ENCODE assay signal across 8 mouse cellular contexts in genomic region chr16:59471637-59472278, GRCm38 (mm10). TPM values are rescaled to one million over a fixed set of nuclear protein-coding genes. Genes with fewer than 3 reads are reported as not detected.
DNase-seq lines count a peak whose midpoint lies in the region; ATAC-seq and TF ChIP-seq lines count a peak whose summit lies in the region.

Riox2 (plus strand) TSS chr16:59471775.

- no peaks in the 10 kb centered on the region for H3K27me3 ChIP-seq in embryonic facial prominence, embryonic 13.5 days
- H3K27me3 ChIP-seq in heart, adult 2 months (ENCODE audit: control insufficient read depth, insufficient read depth, low read length), result no peaks in the 10 kb centered on the region
- H3K27me3 ChIP-seq in limb, embryonic 12.5 days, result no peaks in the 10 kb centered on the region
- no peaks in the 10 kb centered on the region for H3K27me3 ChIP-seq in midbrain, embryonic 14.5 days (ENCODE audit: control insufficient read depth, insufficient read depth, low read length)

- intact Hi-C loops in heart, adult 2 months (cut with DNase I), result loop anchor here (5.0 kb wide), 2 partner anchors 131 to 166 kb away; partner anchors contain the start of genes Arl6 and Crybg3

- TF ChIP-seq EP300 in heart, adult 2 months (IDR thresholded peaks at IDR 0.05; ENCODE audit: insufficient read depth, low read depth, low read length), result no peak

- H3K9ac ChIP-seq in embryonic facial prominence, embryonic 13.5 days, result peak within 1 kb of the TSS; percentile 80
- peak within 1 kb of the TSS; percentile 80 for H3K9ac ChIP-seq in heart, adult 2 months (ENCODE audit: low read depth, low read length)
- H3K9ac ChIP-seq in limb, embryonic 12.5 days (replicated peaks), result peak within 1 kb of the TSS; percentile 63
- peak within 1 kb of the TSS; percentile 51 for H3K9ac ChIP-seq in midbrain, embryonic 14.5 days (replicated peaks; ENCODE audit: low read length)

- no peaks in the 10 kb centered on the region for H3K9me3 ChIP-seq in embryonic facial prominence, embryonic 13.5 days
- H3K9me3 ChIP-seq in limb, embryonic 12.5 days, result no peaks in the 10 kb centered on the region
- H3K9me3 ChIP-seq in midbrain, embryonic 14.5 days (ENCODE audit: control insufficient read depth, low read length), result no peaks in the 10 kb centered on the region

- peaks cover 1% of the 10 kb centered on the region; the same call in 1 of the 2 replicates for H3K36me3 ChIP-seq in embryonic facial prominence, embryonic 13.5 days
- no peaks in the 10 kb centered on the region; the same call in 1 of the 2 replicates for H3K36me3 ChIP-seq in heart, adult 2 months (ENCODE audit: control insufficient read depth, insufficient read depth, low read length)
- H3K36me3 ChIP-seq in limb, embryonic 12.5 days, result peaks cover 16% of the 10 kb centered on the region; the same call in 1 of the 2 replicates
- H3K36me3 ChIP-seq in midbrain, embryonic 14.5 days (ENCODE audit: control insufficient read depth, insufficient read depth, low read length), result no peaks in the 10 kb centered on the region

- H3K4me2 ChIP-seq in embryonic facial prominence, embryonic 13.5 days, result peak within 1 kb of the TSS; percentile 64
- H3K4me2 ChIP-seq in limb, embryonic 12.5 days, result peak within 1 kb of the TSS; percentile 59
- peak within 1 kb of the TSS; percentile 82 for H3K4me2 ChIP-seq in midbrain, embryonic 14.5 days (ENCODE audit: low read length)

- TF ChIP-seq POLR2A in heart, adult 2 months (IDR thresholded peaks at IDR 0.05; ENCODE audit: insufficient read depth, low read depth, low read length), result peak; percentile 46; the same call in 1 of the 2 replicates

- H3K27ac ChIP-seq in embryonic facial prominence, embryonic 13.5 days, result 0 out of 2 replicates have a peak within 1 kb of the TSS, but pooled peaks have one; percentile 22
- H3K27ac ChIP-seq in heart, adult 2 months, result peak within 1 kb of the TSS; percentile 71
- peak within 1 kb of the TSS; percentile 62; the same call in 1 of the 2 replicates for H3K27ac ChIP-seq in limb, embryonic 12.5 days
- no peak within 1 kb of the TSS for H3K27ac ChIP-seq in midbrain, embryonic 14.5 days (replicated peaks; ENCODE audit: low read depth, low read length)

- peak; percentile 85 for ATAC-seq in embryonic facial prominence, embryonic 13.5 days (ENCODE audit: insufficient number of reproducible peaks, insufficient read depth, low FRiP score, low TSS enrichment, low read depth)
- ATAC-seq in limb, embryonic 12.5 days (ENCODE audit: insufficient number of reproducible peaks, insufficient read depth, low FRiP score, low TSS enrichment, low read depth), result peak; percentile 91
- peak; percentile 92 for ATAC-seq in midbrain, embryonic 14.5 days (ENCODE audit: low FRiP score, low TSS enrichment)

- TF ChIP-seq CTCF in heart, adult 2 months (IDR thresholded peaks at IDR 0.05), result peak; percentile 14; the same call in 1 of the 2 replicates

- WGBS in embryonic facial prominence, embryonic 13.5 days, result 1% methylated on average over 56 of the region's 56 CpGs
- WGBS in heart, adult 2 months, result 1% methylated on average over 55 of the region's 56 CpGs
- WGBS in limb, embryonic 12.5 days, result 2% methylated on average over 44 of the region's 56 CpGs
- WGBS in midbrain, embryonic 14.5 days, result 2% methylated on average over 56 of the region's 56 CpGs

- H3K4me1 ChIP-seq in embryonic facial prominence, embryonic 13.5 days, result peaks cover 7% of the 10 kb centered on the region
- no peaks in the 10 kb centered on the region for H3K4me1 ChIP-seq in heart, adult 2 months (ENCODE audit: control insufficient read depth, insufficient read depth, low read length)
- peaks cover 11% of the 10 kb centered on the region for H3K4me1 ChIP-seq in limb, embryonic 12.5 days (replicated peaks)
- H3K4me1 ChIP-seq in midbrain, embryonic 14.5 days (ENCODE audit: control insufficient read depth, insufficient read depth, low read length), result no peaks in the 10 kb centered on the region

- peak within 1 kb of the TSS; percentile 73 for H3K4me3 ChIP-seq in embryonic facial prominence, embryonic 13.5 days
- H3K4me3 ChIP-seq in heart, adult 2 months, result peak within 1 kb of the TSS; percentile 82
- H3K4me3 ChIP-seq in limb, embryonic 12.5 days (replicated peaks), result peak within 1 kb of the TSS; percentile 72
- peak within 1 kb of the TSS; percentile 58 for H3K4me3 ChIP-seq in midbrain, embryonic 14.5 days (replicated peaks; ENCODE audit: low read depth, low read length)

- DNase-seq in 3T3-L1 (ENCODE audit: low read depth, low spot score), result peak; percentile 73
- peak; percentile 86 to 89 for DNase-seq in adrenal gland, postnatal 36 days
- DNase-seq in heart, adult 2 months, result peak; percentile 88
- DNase-seq in kidney, adult 8-10 months, result peak; percentile 74 to 82
- peak; percentile 88 for DNase-seq in midbrain, embryonic 14.5 days
- DNase-seq in spleen, adult 12 weeks (ENCODE audit: low spot score), result peak; percentile 84

- no peaks in the 10 kb centered on the region for H3K79me2 ChIP-seq in heart, adult 2 months (replicated peaks; ENCODE audit: control insufficient read depth, insufficient read depth, low read length)

RNA-seq across cellular contexts. Expression of gene Riox2, which starts in this region (rescaled TPM):
- total RNA-seq in adrenal gland, postnatal 36 days (2021), result 10 to 100 TPM; 23.9 to 26.1 TPM
- polyA plus RNA-seq in embryonic facial prominence, embryonic 13.5 days (2015; fragmentation: Nextera tagmentation; extraction: Ambion mirVana), result 35.5 and 35.6 TPM in 2 replicates
- 10 to 100 TPM; 15.9 to 16.6 TPM for total RNA-seq in heart, adult 2 months (2021)
- 6.5 and 11.1 TPM in 2 replicates for polyA plus RNA-seq in heart, adult 2 months (2012; rRNA removed)
- 29.8 and 32.9 TPM in 2 replicates for polyA plus RNA-seq in limb, embryonic 12.5 days (2016; fragmentation: Nextera tagmentation; extraction: Ambion mirVana)
- 10.6 and 12.3 TPM in 2 replicates for polyA plus RNA-seq in midbrain, embryonic 14.5 days (2014; fragmentation: Nextera tagmentation; extraction: Ambion mirVana)
